Mouse (Mus musculus) CH12.LX (cell line): ENCODE results near the gene Selenof. TPM values are rescaled to one million over a fixed set of nuclear protein-coding genes. Genes with fewer than 3 reads are reported as not detected.

Experiments used
- DNase-seq: peaks from one replicate; pipeline ENCODE4 v3.0.0-alpha.2; 2013; ENCODE audit errors: extremely low read depth
- H3K27ac ChIP-seq: 2 replicates; pipeline ENCODE4 v1.5.1; 2012; ENCODE audit warnings: low read depth, mild to moderate bottlenecking, control low read depth, moderate library complexity; ENCODE audit not compliant: insufficient read depth
- H3K27me3 ChIP-seq: replicated peaks from 2 replicates; pipeline ENCODE3; 2012; ENCODE audit warnings: inconsistent platforms
- H3K36me3 ChIP-seq, 2 experiments: replicated peaks in 1 of 2; 2 replicates each; pipeline versions ENCODE3 to v1.6.1; 2012; ENCODE audit warnings: inconsistent platforms in 1 of 2, low read length in 1 of 2, mild to moderate bottlenecking in 1 of 2, mixed read lengths in 1 of 2, moderate library complexity in 1 of 2; ENCODE audit not compliant: control insufficient read depth in 1 of 2, insufficient read depth in 1 of 2
- H3K4me1 ChIP-seq, 2 experiments: 2 replicates each; pipeline ENCODE4 v1.6.1; 2012; ENCODE audit warnings: inconsistent platforms in 1 of 2, moderate library complexity in 1 of 2; ENCODE audit not compliant: insufficient read depth in 2 of 2, control insufficient read depth in 1 of 2
- H3K4me2 ChIP-seq: 2 replicates; pipeline ENCODE4 v1.6.1; 2012; ENCODE audit warnings: low read depth, mild to moderate bottlenecking, control low read depth; ENCODE audit not compliant: poor library complexity, insufficient read depth, severe bottlenecking
- H3K4me3 ChIP-seq, 3 experiments: fragments of 150-350 bp in 1 of 3; sonication (generic) in 1 of 3; replicated peaks in 1 of 3; 2 replicates each; pipeline versions ENCODE3 to v1.5.1; 2011 to 2012; ENCODE audit warnings: low read depth in 2 of 3, low read length in 2 of 3, mild to moderate bottlenecking in 2 of 3, moderate library complexity in 2 of 3, control low read depth in 1 of 3, improper control_type of control experiment in 1 of 3, inconsistent platforms in 1 of 3, mixed read lengths in 1 of 3; ENCODE audit not compliant: poor library complexity in 1 of 3
- H3K79me2 ChIP-seq: replicated peaks from 2 replicates; pipeline ENCODE4 v1.6.1; 2012; ENCODE audit warnings: mild to moderate bottlenecking, moderate library complexity; ENCODE audit not compliant: control insufficient read depth, poor library complexity, insufficient read depth, severe bottlenecking; ENCODE audit errors: extremely low read depth
- H3K9ac ChIP-seq: 2 replicates; pipeline ENCODE4 v1.6.1; 2012; ENCODE audit warnings: low read depth, mild to moderate bottlenecking, control low read depth, moderate library complexity; ENCODE audit not compliant: insufficient read depth
- H3K9me3 ChIP-seq: replicated peaks from 2 replicates; pipeline ENCODE3; 2012; ENCODE audit warnings: low read length, inconsistent platforms, mixed read lengths
- BHLHE40 ChIP-seq: IDR thresholded peaks from 2 replicates; pipeline ENCODE4 v1.6.1; 2011; ENCODE audit warnings: mild to moderate bottlenecking, low read depth, low read length, improper control_type of control experiment
- CHD1 ChIP-seq: IDR thresholded peaks from 2 replicates; pipeline ENCODE4 v1.6.1; 2012; ENCODE audit warnings: low read depth, low read length, improper control_type of control experiment, inconsistent platforms
- CHD2 ChIP-seq: IDR thresholded peaks from 2 replicates; pipeline ENCODE4 v1.6.1; 2011; ENCODE audit warnings: low read length, improper control_type of control experiment
- E2F4 ChIP-seq: IDR thresholded peaks from 2 replicates; pipeline ENCODE4 v1.6.1; 2011; ENCODE audit warnings: low read depth, low read length, improper control_type of control experiment; ENCODE audit not compliant: insufficient replicate concordance
- HCFC1 ChIP-seq: IDR thresholded peaks from 2 replicates; pipeline ENCODE4 v1.6.1; 2012; ENCODE audit warnings: low read depth, mild to moderate bottlenecking, inconsistent platforms, low read length, improper control_type of control experiment
- JUN ChIP-seq: IDR thresholded peaks from 2 replicates; pipeline ENCODE4 v1.6.1; 2011; ENCODE audit warnings: low read depth, mild to moderate bottlenecking, low read length, improper control_type of control experiment, moderate library complexity; ENCODE audit not compliant: insufficient read depth
- KAT2A ChIP-seq: IDR thresholded peaks from 2 replicates; pipeline ENCODE4 v1.6.1; 2012; ENCODE audit warnings: low read length, improper control_type of control experiment, inconsistent platforms; ENCODE audit not compliant: insufficient replicate concordance
- MAFK ChIP-seq: IDR thresholded peaks from 2 replicates; pipeline ENCODE4 v1.6.1; 2011; ENCODE audit warnings: low read length, improper control_type of control experiment; ENCODE audit not compliant: insufficient replicate concordance
- MAX ChIP-seq: IDR thresholded peaks from 2 replicates; pipeline ENCODE4 v1.6.1; 2011; ENCODE audit warnings: low read length, improper control_type of control experiment
- MXI1 ChIP-seq: IDR thresholded peaks from 2 replicates; pipeline ENCODE4 v1.6.1; 2011; ENCODE audit warnings: mild to moderate bottlenecking, low read depth, low read length, improper control_type of control experiment
- MYC ChIP-seq: IDR thresholded peaks from 2 replicates; pipeline ENCODE4 v1.6.1; 2011; ENCODE audit warnings: low read depth, mild to moderate bottlenecking, improper control_type of control experiment, low read length
- NELFE ChIP-seq: IDR thresholded peaks from 2 replicates; pipeline ENCODE4 v1.6.1; 2011; ENCODE audit warnings: low read depth, low read length, improper control_type of control experiment
- PAX5 ChIP-seq: IDR thresholded peaks from 2 replicates; pipeline ENCODE4 v1.6.1; 2012; ENCODE audit warnings: low read length, inconsistent platforms, mixed read lengths
- POLR2AphosphoS2 ChIP-seq: IDR thresholded peaks from 2 replicates; pipeline ENCODE4 v1.6.1; 2011; ENCODE audit warnings: low read depth, low read length, improper control_type of control experiment
- SIN3A ChIP-seq: IDR thresholded peaks from 2 replicates; pipeline ENCODE4 v1.6.1; 2012; ENCODE audit warnings: low read length, improper control_type of control experiment, inconsistent platforms
- SMC3 ChIP-seq: IDR thresholded peaks from 2 replicates; pipeline ENCODE4 v1.6.1; 2011; ENCODE audit warnings: low read depth, low read length, improper control_type of control experiment
- TBP ChIP-seq: conservative IDR thresholded peaks from 2 replicates; pipeline ENCODE4 v1.6.1; 2011; ENCODE audit warnings: low read depth, low read length, improper control_type of control experiment
- TCF12 ChIP-seq: IDR thresholded peaks from 2 replicates; pipeline ENCODE4 v1.6.1; 2014; ENCODE audit warnings: low read depth, mild to moderate bottlenecking, inconsistent platforms, low read length, improper control_type of control experiment
- UBTF ChIP-seq: IDR thresholded peaks from 2 replicates; pipeline ENCODE4 v1.6.1; 2012; ENCODE audit warnings: low read depth, mild to moderate bottlenecking, inconsistent platforms, low read length, improper control_type of control experiment, moderate library complexity
- ZC3H11A ChIP-seq: IDR thresholded peaks from 2 replicates; pipeline ENCODE4 v1.6.1; 2012; ENCODE audit warnings: low read depth, mild to moderate bottlenecking, inconsistent platforms, low read length, improper control_type of control experiment
- ZMIZ1 ChIP-seq: IDR thresholded peaks from 2 replicates; pipeline ENCODE4 v1.6.1; 2012; ENCODE audit warnings: low read depth, mild to moderate bottlenecking, inconsistent platforms, low read length, improper control_type of control experiment
- ZNF384 ChIP-seq: IDR thresholded peaks from 2 replicates; pipeline ENCODE4 v1.6.1; 2012; ENCODE audit warnings: low read depth, low read length, improper control_type of control experiment, inconsistent platforms
- dilution Hi-C: fragments of 300-500 bp; cut with MboI; formaldehyde crosslinking; loops from 2 replicates; pipeline ENCODE4 v1.14.3; 2020; ENCODE audit warnings: low sequenced_read_pairs; ENCODE audit not compliant: extremely low pct_unique_long_range_greater_than_20kb, extremely low pct_ligation_motif_present
- in situ Hi-C: fragments of 300-500 bp; cut with MboI; formaldehyde crosslinking; loops from 3 replicates; pipeline ENCODE4 v1.14.3; 2019; ENCODE audit warnings: low sequenced_read_pairs, low pct_ligation_motif_present, low pct_unique_long_range_greater_than_20kb, mixed read lengths
- polyA plus RNA-seq: library from polyadenylated mRNA; unstranded; fragments of >175 nt; gene quantifications from 2 replicates; pipeline ENCODE4 v1.2.1, GENCODE M21; 2012; ENCODE audit warnings: low read depth; ENCODE audit not compliant: insufficient read length
- total RNA-seq, 2 experiments: library from RNA; depleted of rRNA; stranded (reverse); fragments of 300-350 nt in 1 of 2; fragments of >200 nt in 1 of 2; gene quantifications; 2 replicates each; pipeline ENCODE4 v1.2.3; 2012 to 2014

The Selenof gene
- total and polyA plus RNA-seq, 3 experiments, result 528 to 1,358 (median 678) TPM

- Histone ChIP-seq H3K4me3 (no peak overlapping the region), H3K79me2 (peaks cover 5% of the 10 kb centered on the region), H3K4me2 (no peak overlapping the region), H3K27ac (no peak overlapping the region), H3K9ac (no peak overlapping the region), H3K27me3 (no peaks in the 10 kb centered on the region), H3K36me3 (peaks cover 0 to 11% of the 10 kb centered on the region in 2 experiments), H3K4me1 (peaks cover 4% of the 10 kb centered on the region in 2 experiments; a peak in 2 of 4 replicates), H3K9me3 (no peaks in the 10 kb centered on the region)
- DNase-seq, result no peak
- in situ Hi-C loops, result no loop called here
- dilution Hi-C loops, result no loop called here
- TF ChIP-seq HCFC1, result no peak
- no peak for TF ChIP-seq MAX
- no peak for TF ChIP-seq SIN3A
- TF ChIP-seq MYC, result no peak
- TF ChIP-seq PAX5, result no peak
- TF ChIP-seq ZMIZ1, result no peak
- TF ChIP-seq KAT2A, result no peak
- no peak for TF ChIP-seq MXI1
- no peak for TF ChIP-seq JUN
- TF ChIP-seq BHLHE40, result no peak
- TF ChIP-seq POLR2AphosphoS2, result no peak
- no peak for TF ChIP-seq TBP
- no peak for TF ChIP-seq NELFE
These were observed 23.6 kb upstream of the Selenof start for GRCm38 (mm10) chr3:144546490-144546889.

- dilution Hi-C loops, result no loop called here
- Histone ChIP-seq H3K36me3 (peaks cover 0 to 11% of the 10 kb centered on the region in 2 experiments), H3K79me2 (peaks cover 5% of the 10 kb centered on the region), H3K4me3 (no peak overlapping the region), H3K4me1 (peaks cover 4% of the 10 kb centered on the region in 2 experiments; a peak in 2 of 4 replicates), H3K9ac (no peak overlapping the region), H3K27me3 (no peaks in the 10 kb centered on the region), H3K9me3 (no peaks in the 10 kb centered on the region), H3K4me2 (no peak overlapping the region), H3K27ac (no peak overlapping the region)
- DNase-seq, result no peak
- TF ChIP-seq E2F4 (no peak), ZC3H11A (no peak), MAFK (no peak), SMC3 (no peak), MYC (no peak), MXI1 (no peak), SIN3A (no peak), TCF12 (no peak), ZNF384 (no peak), CHD2 (no peak), UBTF (no peak), JUN (no peak), CHD1 (no peak), BHLHE40 (no peak)
- in situ Hi-C loops, result no loop called here
These were observed 21.8 kb upstream of the Selenof start for GRCm38 (mm10) chr3:144548186-144548845.
